Mouse (Mus musculus) thymus, postnatal 36 days (tissue): Measurements from ENCODE around the gene Rad1.
"Not testable (repeated sequence)": the region's sequence is repeated elsewhere in the genome, so short reads cannot be mapped to it uniquely, and the experiment has no call there.

Source experiments
- DNase-seq, 2 experiments: peaks; one replicate each; pipeline ENCODE4 v3.0.0; 2022; ENCODE audit warnings: mixed read lengths in 2 of 2

Rad1 gene

DNA sequence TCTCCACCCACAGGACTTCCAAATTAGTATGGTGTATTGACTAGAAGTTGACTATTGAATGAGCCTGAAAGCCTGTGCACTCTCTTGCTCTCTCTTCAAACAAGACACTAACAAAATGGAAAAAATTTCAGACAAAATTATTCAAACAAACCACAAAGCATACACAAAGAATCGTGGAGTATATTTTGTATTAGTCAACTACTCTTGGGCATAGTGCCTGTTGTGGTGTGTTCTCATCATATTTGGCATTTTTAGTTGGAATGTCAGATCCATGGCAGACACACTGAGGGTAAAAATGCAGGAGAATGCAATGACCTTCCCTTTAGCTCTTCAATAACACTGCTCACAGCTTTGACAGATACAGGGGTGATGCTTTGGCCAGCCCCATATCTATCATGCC, 40.1 kb downstream of the Rad1 start:
- DNase-seq: no peak

DNA sequence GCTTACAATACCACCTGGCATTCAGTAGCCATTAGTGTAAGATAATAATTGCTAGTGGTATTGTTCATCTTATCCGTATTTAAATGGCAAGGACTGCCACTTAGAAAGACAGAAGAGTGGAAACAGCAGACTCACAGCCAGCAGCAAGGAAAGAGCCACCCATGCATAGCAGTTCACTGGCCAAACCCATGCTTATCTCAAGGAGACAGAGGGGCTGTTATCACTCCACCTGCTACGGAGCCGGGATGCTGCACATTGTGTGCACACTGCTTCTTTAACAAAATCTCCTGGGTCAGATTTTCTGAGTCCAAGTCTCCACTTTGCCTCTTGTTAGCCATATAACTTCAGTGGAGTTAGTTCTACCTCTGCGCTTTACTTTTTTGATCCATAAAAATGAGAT, 45.5 kb downstream of the Rad1 start:
- no peak for DNase-seq

DNA sequence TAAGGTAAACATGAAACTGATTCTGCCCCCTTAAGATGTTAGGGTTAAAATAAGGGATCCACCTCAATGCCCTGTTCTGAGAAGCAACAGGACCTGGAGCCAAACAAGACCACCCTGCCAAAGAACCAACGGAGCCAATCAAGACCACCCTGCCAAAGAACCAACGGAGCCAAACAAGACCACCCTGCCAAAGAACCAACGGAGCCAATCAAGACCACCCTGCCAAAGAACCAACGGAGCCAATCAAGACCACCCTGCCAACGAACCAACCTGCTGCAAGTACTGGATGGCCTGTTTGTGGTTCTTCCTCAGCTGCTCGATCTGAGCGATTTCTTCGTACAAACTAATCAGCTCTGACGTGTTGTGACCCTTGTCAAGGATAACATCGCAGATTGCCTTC, 47.5 kb downstream of the Rad1 start:
- DNase-seq: not testable (repeated sequence)

DNA sequence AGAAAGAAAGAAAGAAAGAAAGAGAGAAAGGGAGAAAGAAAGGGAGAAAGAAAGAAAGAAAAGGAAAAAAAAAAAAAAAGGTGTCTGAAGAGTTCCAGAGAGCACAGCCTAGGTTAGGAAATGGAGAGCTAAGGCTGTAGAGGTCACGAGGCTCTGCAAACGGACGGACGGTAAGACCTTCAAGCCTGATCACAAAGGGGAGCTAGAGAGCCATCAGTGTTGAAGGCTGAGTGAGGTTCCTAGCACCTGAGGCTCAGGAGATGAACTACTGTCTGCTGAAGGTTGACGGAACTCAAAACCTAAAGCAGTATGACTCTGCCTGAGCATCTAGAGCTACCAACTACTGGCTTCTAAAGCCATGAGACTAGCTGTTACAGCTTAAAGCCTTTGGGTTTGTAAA, 48.8 kb downstream of the Rad1 start:
- no peak for DNase-seq

DNA sequence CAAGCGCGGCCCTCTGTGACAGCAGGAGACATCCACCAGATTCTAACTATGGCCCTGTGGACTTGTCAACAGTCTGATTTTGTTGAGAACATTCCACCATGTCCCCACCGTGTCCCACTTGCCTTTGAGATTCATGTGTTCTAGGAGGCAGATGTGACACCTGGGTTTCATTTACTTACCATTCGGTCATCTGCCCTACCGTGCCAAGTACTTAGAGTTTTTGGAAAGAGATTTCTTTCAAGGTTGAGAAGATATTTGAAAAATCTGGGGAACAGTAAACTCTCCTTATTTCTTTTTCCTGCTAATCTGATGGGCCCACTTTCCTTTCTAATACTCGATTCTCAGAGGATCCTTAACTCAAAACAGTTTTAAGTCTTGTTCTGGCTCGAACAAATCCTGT, 50.2 kb downstream of the Rad1 start:
- DNase-seq: no peak

DNA sequence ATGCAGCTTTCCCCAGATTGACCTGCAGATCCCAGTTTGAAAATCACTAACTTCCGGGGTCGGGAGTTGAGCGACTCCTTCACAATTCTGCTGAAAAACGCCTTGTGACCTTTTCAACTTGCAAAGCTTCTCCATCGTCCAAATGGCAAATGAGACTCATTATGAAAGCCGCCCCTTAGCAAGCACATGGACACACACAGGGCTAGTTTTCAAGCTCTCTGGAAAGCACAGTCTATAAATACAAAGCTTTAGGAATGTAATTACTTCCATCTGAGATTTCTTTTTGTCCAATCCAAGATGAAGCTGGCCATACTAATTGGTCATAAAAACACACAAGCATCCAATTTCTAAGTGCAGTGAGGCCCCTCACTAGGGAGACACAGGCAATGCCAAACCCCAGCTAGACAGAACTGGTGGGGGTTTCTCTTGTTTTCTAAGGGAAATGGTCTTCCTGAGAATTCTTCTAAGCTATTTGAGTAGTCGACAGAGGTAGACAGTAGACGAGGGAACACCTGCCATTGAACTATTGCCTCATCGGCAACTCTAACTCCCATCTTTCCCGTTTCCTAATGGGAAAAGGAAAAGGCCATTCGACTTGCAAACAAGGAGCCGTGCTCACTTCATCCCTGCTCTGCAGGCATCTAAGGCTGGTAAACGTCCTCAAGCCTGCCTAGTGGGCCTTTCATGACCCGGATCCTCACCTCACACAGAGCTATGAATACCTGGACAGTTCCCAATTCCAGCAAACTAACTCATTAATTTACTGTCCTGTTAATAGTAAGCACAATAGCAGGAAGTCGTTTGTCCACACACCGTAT, 54.7 kb downstream of the Rad1 start:
- no peak for DNase-seq
